Mouse (Mus musculus): Measurements from ENCODE around the gene Usp21. TPM values are rescaled to one million over a fixed set of nuclear protein-coding genes. Genes with fewer than 3 reads are reported as not detected.
"Not testable (repeated sequence)": the region's sequence is repeated elsewhere in the genome, so short reads cannot be mapped to it uniquely, and the experiment has no call there.

The Usp21 gene
- total RNA-seq (2022), result 10 to 100 TPM; 39.3 to 64.7 (median 52.0) TPM

GRCm38 (mm10) chr1:171287136-171288081, at the start of gene Usp21:
Usp21 (minus strand) TSS chr1:171287991.
- peak; percentile 94 for DNase-seq

GRCm38 (mm10) chr1:171330216-171330560, 42.4 kb upstream of the Usp21 start:
- DNase-seq, result no peak

GRCm38 (mm10) chr1:171329433-171330215, 41.8 kb upstream of the Usp21 start:
- DNase-seq, result peak; percentile 69

- DNase-seq, result peak; percentile 94
Measured at GRCm38 (mm10) chr1:171328839-171329432, 41.1 kb upstream of the Usp21 start, which contains the start of gene Dedd. Dedd (plus strand) TSS chr1:171329145.

- no peak for DNase-seq
Measured at GRCm38 (mm10) chr1:171328244-171328643, 40.5 kb upstream of the Usp21 start.

- DNase-seq, result not testable (repeated sequence)
Measured at GRCm38 (mm10) chr1:171326588-171326987, 38.8 kb upstream of the Usp21 start.

- DNase-seq, result no peak
Measured at GRCm38 (mm10) chr1:171325571-171325970, 37.8 kb upstream of the Usp21 start.

- no peak for DNase-seq
Measured at GRCm38 (mm10) chr1:171322012-171322411, 34.2 kb upstream of the Usp21 start.

- DNase-seq, result no peak
Measured at GRCm38 (mm10) chr1:171321415-171321814, 33.6 kb upstream of the Usp21 start.

GRCm38 (mm10) chr1:171320151-171320550, 32.4 kb upstream of the Usp21 start:
- no peak for DNase-seq

- DNase-seq, result no peak
Measured at GRCm38 (mm10) chr1:171319748-171320147, 32.0 kb upstream of the Usp21 start.

- no peak for DNase-seq
Measured at GRCm38 (mm10) chr1:171309321-171309720, 21.5 kb upstream of the Usp21 start.

- DNase-seq, result not testable (repeated sequence)
Measured at GRCm38 (mm10) chr1:171306157-171306556, 18.4 kb upstream of the Usp21 start.

GRCm38 (mm10) chr1:171298226-171298625, 10.4 kb upstream of the Usp21 start:
- no peak for DNase-seq

GRCm38 (mm10) chr1:171295063-171295402, 7.2 kb upstream of the Usp21 start:
- no peak for DNase-seq

- peak; percentile 81 for DNase-seq
Measured at GRCm38 (mm10) chr1:171294298-171295062, 6.7 kb upstream of the Usp21 start, which contains the start of gene Ufc1. Ufc1 (minus strand) TSS chr1:171295024.

- no peak for DNase-seq
Measured at GRCm38 (mm10) chr1:171293906-171294297, 6.1 kb upstream of the Usp21 start.

- DNase-seq, result no peak
Measured at GRCm38 (mm10) chr1:171293351-171293750, 5.6 kb upstream of the Usp21 start.

GRCm38 (mm10) chr1:171288328-171288727, 537 bp upstream of the Usp21 start:
- DNase-seq, result no peak

GRCm38 (mm10) chr1:171286517-171286916, 1.3 kb downstream of the Usp21 start:
- no peak for DNase-seq

- no peak for DNase-seq
Measured at GRCm38 (mm10) chr1:171285096-171285892, 2.5 kb downstream of the Usp21 start.

Measured in adrenal gland, adult 8-10 months (tissue).